Mouse (Mus musculus) brain, embryonic 18.5 days (tissue): ENCODE results near the gene Ptprr.

Experiments used
- DNase-seq: peaks from one replicate; pipeline ENCODE4 v3.0.0-alpha.2; 2012; ENCODE audit warnings: low read depth, low spot score

Gene Ptprr

DNA sequence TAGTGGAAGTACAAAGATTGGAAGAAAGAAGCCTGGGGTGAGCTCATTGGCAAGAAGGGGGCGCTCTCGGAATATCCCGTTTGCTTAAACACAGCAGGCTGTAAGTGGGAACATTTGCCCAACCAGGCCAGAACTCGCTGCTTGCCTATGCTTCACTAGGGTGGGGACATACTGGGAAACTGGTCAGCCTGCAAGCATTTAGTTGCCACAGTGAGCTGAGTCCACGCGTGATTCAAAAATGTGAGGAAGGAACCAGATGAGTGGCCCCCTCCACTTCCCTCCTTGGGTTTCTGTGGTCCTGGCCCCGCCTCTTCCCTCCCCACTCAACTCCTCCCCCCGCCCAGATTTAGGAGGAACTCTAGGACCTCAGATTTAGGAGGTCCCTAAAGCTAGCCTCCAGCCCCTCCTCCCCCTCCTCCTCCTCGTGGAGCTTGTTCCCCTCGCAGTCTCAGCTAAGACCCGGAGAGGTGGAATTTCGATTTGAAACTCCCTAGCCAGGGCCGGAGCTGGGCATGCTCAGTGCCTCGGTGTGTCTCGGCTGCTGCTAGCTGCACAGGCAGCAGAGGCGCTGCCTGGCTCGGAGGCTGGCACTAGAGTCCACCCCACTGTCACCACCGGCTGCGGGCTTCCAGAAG is at the start of gene Ptprr:
TSS of gene Ptprr (plus strand) at position 369 of the 635 bp plus-strand sequence.
- peak; percentile 86 for DNase-seq

DNA sequence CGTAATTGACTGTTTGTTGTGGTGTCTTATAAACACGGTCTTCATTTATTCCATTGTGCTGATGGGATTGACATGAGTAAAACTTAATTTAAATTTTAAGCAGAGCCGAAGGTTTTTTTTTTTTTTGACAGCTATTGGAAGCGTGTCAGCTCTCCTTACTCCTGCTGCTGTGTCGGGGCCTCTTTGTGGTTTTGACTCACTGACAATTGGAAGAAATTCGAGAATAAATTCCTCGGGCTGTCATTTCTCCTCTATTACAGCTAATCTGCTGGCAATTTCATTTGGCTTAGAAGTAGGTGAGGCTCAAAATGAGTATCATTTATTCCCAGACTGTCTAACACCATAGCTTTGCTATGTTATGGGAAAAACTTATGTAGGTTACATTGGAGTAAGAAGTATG is 41.7 kb upstream of the Ptprr start:
- no peak for DNase-seq

DNA sequence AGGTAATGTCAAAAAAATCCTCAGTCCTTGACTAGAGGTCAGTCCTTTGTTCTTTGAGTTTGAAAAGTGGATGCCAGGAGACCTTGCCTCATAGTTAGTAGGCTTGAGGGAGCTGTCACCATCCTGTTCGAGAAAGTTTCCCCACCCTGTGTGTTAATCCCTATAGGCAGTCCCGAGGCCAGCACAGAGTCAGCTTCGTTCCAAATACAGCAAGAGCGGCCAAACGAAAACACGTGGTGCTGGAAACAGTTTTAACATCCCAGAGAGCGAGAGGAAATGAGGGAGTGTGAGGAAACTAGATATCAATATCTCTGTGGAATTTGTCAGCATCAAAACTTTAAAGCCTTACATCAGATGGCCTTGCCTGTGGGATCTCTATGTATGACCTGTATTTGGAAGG is 39.0 kb upstream of the Ptprr start:
- DNase-seq, result no peak

DNA sequence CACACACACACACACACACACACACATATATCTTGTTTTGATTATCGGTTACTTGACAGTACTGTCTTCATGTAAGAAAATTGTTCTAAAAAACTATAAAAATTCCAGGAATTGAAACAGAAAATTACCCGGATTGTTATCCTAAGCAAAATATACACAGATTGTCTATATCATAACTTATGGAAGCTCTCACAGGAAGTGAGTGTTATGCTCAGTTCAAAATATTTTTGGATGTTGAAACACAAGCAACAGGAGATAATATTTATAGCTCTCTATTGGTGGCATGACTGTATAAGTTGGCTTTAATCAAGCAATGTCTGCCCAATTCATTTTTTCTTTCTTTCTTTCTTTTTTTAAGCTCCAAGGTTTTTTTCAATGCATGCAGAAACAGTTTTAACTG is 38.0 kb upstream of the Ptprr start:
- no peak for DNase-seq

DNA sequence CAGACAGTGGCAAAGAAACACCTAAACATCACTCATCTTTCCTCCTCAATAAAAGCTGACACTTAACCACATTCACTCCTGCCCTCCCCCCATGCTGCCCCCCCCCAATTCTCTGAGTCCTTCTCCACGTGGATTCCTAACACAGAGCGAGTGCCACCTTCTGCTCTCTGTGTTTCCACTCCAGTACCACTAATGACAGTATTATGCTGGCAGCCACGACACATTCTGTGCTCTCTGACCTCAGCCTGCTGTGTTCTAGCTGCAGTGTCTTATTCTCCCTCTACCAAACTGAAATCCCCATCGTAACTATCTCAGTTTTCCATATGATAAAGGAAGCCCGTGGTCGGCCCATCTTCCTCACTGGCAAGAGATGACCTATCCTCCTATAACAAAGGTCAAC is 33.7 kb upstream of the Ptprr start:
- no peak for DNase-seq

DNA sequence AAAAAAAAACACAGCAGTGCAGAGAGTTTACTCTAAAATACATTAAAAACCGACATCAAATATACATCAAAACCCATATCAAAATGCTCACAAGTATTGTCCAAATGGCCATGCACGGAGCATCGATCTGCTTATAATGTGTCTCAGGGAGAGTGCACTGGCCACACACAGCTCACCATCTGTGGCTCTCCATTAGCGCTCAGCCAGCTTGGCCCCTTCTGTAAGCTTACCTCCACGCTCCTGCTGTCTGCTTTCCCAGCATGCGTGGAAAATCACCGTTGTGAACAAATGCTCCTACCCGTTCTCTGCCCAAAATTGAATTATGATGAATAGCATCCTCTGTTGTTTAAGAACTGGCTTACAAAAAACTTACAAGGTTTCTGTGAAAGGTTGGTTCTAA is 16.2 kb upstream of the Ptprr start:
- no peak for DNase-seq

DNA sequence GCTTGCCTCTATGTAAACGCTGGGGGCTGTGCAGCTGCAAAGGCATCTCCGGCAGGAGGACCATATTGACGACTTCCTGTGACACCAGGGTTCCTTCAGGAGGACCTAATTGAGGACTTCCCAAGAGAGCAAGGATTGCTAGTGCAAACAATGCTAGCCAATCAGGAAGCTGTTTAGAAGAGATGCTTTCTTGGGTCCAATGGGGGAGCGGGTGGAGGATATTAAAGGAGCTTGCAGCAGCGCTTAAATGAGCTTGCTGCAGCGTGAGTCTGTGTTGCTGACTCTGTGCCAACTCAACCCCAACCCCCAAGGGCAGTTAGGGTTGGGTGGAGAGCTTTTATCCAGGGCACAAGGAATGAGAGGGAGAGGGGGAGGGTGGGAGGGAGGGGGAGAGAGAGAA is 11.3 kb upstream of the Ptprr start:
- DNase-seq, result no peak

DNA sequence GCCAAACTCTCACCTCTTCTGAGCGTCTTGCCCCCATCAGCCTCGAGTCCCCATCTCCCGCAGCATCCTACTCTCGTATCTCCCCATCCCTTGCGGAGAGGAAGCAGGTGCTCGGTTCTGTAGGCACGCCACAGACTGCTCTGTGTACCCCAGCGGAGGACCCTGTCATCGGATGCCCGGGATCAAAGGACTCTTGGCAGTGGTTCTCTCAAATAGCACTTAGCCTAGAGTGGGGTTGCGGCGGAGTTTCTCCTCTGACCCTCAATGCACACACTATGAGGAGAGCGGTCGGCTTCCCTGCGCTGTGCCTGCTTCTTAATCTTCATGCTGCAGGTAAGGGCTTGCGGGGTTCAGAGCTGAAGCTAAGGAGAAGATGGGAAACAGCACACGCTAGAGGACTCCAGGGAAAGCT is 473 bp downstream of the Ptprr start:
- no peak for DNase-seq

DNA sequence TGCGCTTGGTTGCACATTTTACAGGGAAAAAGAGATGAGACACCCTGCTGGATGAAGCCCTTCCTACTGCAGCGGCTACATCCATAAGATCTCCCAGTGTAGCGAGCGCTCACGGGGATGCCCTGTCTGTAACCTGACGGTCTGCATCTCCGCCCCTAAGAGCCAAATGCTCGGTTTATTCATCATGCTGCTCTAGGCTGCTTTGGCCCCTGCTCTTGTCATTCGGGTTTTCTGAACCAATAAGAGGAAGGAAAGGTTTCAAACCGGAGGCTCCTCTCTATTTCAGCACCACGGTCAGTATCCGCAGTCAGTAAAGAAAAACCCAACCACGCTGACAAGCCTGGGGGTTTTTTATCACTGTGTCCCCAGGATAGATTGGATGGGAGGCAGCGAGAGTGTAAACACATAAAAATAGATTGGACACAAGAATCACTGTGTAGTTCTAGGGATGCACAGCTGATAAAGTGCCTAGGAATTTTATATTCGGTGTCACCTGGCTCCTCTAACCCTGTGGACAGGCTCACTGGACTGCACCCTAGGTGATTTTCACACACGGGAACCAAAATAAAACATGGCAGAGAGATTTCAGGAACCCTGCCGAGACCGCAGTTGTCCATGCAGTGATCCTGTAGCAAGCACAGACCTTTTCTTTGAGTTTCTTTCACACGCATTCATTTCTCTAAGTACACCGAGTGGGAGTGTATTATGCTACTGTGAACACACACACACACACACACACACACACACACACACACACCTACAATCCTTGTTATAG is 1.3 kb downstream of the Ptprr start:
- DNase-seq, result no peak

DNA sequence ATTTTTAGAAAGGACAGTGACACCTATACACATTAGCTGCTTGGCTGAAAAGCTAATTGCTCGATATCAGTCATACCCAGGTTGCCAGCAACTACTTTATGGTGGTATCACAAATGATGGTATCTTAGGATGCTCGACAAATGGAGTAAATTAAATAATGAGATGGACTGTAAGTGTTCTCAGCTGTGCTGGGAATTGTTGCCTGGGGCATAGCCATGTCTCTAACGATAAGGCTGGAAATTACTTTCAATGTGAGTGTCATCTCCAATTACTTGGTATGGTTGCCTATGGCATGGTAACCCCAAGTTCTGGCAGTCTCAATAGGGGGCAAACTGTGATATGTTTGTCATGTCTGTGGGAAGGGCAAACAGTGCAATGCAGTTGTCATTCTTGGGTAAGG is 3.1 kb downstream of the Ptprr start:
- DNase-seq, result no peak

DNA sequence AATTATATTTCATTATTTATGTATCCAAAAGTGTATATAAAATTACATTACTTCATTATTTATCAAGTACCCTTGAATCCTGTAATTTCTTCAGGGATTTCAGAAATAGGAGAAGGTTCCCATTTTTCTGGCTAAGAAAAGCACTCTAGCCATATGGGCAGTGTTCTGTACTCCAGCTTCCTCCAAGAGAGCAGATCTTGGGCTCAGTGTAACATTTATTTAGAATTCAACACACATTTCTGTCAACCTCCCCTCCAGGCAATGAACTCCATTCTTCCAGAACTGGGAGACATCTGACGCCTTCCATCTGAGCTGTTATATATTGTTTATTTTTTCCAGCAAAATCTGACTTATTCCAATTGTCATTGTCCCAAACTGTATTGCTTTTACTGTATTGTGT is 20.1 kb downstream of the Ptprr start:
- DNase-seq, result peak; percentile 42

DNA sequence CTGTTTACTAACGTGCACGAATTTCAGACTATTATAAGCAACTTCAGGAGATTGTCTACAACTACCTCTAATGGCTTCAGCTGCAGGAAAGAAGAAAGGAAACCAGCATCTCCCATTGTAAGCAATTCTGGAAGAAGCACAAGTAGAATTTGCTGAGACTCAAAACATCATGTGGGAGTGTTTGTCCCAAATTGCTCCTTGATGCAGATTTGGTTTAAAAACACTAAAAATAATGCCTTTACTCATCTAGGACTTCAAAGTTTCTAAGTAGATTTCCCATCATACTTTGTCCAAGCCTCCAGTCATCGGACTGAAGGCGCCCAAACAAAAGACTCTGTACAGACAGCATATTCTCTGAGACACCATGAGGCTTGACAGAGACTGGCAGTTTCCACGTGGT is 57.9 kb downstream of the Ptprr start:
- DNase-seq, result no peak

DNA sequence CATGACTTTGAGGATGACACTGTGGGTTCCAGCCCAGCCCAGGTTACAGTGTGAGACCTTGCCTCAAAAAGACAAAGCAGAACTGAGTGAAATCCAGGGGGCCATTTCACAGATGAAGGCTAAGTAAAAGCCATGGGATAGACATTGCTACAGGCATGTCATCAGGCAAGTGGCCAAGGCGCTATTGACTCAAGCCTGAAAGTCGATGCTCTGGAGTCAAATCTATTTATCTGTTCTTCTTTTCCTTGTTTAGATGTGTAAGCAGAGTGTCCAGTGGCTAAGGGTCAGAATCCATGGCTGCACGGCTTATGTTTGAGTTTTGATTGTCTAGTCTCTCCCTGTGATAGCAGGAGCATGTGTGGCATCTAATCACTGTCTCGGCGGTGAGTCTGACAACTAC is 60.6 kb downstream of the Ptprr start:
- DNase-seq, result no peak

DNA sequence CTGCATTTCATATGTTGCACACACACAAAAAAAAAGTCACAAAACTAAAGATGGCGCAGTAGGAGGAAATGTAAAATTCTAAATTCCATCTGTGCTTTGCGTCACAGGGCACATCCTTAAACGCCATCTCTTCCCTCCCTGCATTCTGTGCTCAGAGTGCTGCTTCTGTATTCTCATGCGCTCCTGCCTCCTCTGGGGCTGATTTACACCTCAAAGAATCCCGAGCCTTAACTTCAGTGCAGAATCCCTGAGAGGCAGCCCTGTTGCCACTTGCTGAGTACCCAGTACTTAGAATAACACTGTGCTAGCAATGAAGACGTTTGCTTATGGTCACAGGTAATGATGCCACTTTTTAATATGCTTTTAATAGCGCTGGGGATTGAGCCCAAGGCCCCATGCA is 61.4 kb downstream of the Ptprr start:
- DNase-seq, result no peak

DNA sequence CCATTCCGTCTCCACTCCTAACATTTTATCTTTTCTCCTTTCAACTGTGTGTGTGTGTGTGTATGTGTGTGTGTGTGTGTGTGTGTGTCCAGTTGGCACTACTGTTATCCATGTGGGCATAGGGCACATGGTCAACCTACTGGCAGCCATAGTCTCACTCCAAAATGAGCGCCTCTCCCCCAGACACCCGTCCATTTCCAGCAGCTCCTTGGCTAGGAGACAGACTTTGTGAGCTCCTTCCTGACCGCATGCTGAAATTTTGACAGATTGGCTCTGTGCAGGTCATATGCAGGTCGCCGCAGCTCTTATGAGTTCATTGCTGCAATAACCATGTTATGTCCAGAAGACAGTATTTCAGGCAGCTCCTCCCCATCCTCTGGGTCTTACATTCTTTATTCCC is 62.8 kb downstream of the Ptprr start:
- no peak for DNase-seq

DNA sequence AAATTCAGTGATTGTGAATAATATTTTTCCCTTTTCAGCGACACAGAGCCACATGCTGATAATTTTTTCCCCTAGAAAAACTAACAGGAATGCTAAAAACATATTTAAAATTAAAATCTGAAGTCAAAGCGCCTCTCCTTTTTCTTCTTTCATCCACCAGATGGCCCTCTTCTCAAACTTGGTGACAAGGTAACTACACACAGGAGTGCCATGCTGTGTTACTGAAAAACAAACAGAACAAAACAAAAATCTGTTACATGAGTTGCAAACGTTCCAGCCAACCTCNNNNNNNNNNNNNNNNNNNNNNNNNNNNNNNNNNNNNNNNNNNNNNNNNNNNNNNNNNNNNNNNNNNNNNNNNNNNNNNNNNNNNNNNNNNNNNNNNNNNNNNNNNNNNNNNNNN is 66.0 kb downstream of the Ptprr start:
- DNase-seq, result no peak

DNA sequence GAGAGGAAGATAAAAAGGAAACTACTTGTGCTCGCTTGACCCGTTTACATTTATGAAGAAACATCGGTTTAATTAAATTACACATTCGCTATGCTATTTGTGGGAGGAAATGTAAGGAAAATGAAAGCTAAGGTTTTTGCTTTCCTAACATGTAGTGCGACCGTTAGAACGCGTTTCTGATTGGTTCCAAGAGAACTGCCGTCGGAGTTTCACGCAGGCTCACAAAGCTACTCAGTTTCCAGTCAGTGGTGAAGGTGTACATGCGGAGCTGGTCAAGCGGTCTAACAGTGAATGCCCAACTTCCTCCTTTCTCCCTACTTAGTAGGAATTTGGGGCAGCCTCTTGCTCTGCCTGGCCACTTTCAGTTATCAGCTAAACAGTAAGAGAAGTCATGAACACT is 78.5 kb downstream of the Ptprr start:
- no peak for DNase-seq

DNA sequence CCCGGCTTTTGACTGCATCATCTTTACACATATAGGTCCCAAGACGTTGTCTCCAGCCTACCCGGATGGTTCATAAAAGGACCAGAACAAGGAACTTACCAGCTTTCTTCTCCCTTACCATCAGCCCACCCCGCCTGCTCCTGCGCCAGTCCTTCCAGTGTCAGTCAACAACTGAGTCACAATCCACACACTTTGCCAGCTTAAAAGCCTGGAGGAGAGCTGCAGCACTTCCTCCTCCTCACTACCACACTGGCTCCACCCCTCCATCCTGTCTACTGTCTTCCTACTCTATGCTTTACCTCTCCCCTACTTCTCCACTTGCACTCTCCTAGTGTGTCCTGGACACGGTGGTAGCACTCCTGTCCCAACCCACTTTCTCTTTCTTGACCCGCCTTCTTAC is 80.5 kb downstream of the Ptprr start:
- no peak for DNase-seq

DNA sequence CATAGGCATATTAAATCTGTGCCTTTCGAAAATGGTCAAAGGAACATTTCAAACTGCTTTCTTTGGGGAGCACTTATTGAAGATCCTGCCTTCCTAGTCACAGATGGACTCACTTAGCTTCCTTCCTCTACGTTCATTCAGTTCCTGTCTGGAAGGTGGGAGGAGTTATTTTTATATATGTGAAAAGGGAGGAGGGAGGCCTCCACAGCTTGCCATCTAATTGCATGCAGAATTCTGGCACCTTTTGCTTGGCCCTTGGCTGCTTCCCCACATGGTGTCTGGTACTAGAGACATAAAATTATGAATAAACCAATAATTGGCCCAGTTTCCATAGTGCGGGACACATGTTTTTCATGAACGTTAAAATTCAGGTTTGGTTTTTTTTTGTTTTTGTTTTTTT is 90.2 kb downstream of the Ptprr start:
- no peak for DNase-seq

DNA sequence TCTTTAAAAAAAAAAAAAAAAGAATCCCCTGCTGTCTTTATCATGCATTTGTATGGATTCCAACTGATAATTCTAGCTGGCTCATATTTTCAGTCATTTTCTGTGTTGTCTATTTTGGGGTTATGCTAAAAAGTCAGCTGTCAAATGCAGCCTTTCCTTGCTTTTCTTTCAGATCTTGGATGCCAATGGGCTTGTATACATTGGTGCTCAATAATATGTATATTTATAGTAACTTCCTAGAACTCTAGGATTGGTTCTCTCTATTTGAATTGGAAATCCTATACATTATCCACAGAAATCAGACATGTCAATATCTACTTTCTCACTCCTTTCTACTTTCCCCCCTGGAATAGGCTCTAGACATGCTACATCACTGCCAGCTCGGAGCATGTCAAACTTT is 90.7 kb downstream of the Ptprr start:
- DNase-seq, result no peak

DNA sequence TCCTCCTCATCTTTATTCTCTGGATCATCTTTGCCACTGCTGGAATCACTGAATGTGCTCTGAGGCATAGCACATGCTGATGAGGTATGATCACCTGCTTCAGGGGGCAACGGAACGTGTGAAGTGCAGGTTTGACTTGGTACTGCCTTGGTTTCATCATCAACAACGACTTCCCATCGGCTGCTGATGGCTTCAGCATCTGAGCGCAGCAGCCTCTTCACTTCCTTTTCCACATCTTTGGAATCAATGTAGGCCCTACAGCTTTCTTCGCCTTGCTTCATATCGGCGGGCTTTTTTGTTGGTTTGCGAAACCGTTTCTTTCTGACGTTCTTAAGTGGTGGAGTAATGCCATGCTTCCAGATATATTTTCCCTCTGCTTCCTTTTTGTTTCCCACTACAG is 94.9 kb downstream of the Ptprr start:
- DNase-seq, result no peak

DNA sequence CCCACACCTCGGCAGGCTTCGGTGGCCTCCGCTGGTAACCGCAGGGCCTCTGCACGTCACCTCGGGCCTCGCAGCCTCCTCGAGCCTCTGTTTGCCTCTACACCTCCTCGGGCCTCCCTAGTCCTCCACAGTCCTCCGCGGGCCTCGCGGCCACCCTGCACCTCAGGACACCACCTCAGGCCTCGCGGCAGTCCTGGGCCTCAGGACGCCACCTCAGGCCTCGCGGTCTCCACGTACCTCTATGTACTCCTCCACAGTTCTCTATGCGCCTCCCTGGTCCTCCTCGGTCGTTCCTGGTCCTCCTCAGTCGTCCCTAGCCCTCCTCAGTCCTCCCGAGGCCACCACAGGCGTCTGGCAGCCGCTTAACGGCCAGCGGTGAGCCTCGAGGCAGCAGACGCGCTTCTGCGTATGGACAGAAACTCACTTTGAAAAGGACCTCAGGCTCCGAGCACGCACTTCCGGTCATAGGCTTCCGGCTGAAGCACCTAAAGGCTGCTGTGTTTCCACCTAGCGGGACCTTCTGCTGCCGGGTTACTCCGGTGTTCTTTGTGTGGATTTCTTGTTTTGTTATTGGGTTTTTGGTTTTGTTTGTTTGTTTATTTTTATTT is 96.0 kb downstream of the Ptprr start, which contains the start of gene 4933416C03Rik:
TSS of gene 4933416C03Rik (minus strand) at position 51 of the 608 bp plus-strand sequence.
- no peak for DNase-seq
